Mouse (Mus musculus) adrenal gland, postnatal 25 days (tissue): Measurements from ENCODE around the gene RPS10-NUDT3. TPM values are rescaled to one million over a fixed set of nuclear protein-coding genes. Genes with fewer than 3 reads are reported as not detected.
A peak's percentile ranks its signal among the peaks of the same experiment; 100 is the strongest.
"Not testable (repeated sequence)": the region's sequence is repeated elsewhere in the genome, so short reads cannot be mapped to it uniquely, and the experiment has no call there.

Experiments
- DNase-seq: peaks from one replicate; pipeline ENCODE4 v3.0.0; 2021; ENCODE audit warnings: mixed read lengths
- total RNA-seq: library from RNA; stranded (reverse); gene quantifications from 2 replicates; pipeline ENCODE4 v1.2.3, GENCODE M21; 2021

RPS10-NUDT3 gene
- total RNA-seq, 1 experiment from 2014 or later, result not detected

DNA sequence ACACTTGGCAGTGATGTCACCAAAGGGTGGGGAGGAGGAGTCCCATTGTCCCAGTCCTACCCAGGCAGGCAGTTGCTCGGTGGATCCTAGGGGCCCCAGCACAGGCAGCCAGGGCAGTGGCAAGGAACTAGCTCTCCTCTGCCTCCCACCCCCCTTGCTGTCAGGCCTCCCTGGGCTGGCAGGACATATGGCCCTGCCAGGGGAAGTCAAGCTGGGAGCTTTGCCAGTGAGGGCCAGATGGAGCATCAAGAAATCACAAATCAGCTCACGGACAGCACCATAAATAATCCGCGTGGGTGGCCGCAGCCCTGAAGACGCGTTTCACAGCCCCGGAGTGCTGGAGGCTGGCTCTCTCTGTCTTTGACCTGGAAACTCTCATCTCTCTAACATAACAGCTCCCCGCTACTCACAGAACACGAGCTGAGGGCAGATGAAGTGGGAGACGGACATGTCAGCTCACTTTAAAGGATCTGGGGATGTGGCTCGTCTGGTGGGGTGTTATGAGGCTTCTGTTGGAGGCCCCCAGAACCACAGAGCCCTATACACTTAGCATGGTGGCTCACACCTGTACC lies 7.6 kb upstream of the RPS10-NUDT3 start:
- DNase-seq, result peak; percentile 69

- DNase-seq, result not testable (repeated sequence)
Measured at GRCm38 (mm10) chr17:27639851-27640250, 4.8 kb upstream of the RPS10-NUDT3 start.

GRCm38 (mm10) chr17:27638921-27639332 lies 3.9 kb upstream of the RPS10-NUDT3 start:
- DNase-seq, result no peak

- no peak for DNase-seq
Measured at GRCm38 (mm10) chr17:27637333-27637732, 2.3 kb upstream of the RPS10-NUDT3 start.

DNA sequence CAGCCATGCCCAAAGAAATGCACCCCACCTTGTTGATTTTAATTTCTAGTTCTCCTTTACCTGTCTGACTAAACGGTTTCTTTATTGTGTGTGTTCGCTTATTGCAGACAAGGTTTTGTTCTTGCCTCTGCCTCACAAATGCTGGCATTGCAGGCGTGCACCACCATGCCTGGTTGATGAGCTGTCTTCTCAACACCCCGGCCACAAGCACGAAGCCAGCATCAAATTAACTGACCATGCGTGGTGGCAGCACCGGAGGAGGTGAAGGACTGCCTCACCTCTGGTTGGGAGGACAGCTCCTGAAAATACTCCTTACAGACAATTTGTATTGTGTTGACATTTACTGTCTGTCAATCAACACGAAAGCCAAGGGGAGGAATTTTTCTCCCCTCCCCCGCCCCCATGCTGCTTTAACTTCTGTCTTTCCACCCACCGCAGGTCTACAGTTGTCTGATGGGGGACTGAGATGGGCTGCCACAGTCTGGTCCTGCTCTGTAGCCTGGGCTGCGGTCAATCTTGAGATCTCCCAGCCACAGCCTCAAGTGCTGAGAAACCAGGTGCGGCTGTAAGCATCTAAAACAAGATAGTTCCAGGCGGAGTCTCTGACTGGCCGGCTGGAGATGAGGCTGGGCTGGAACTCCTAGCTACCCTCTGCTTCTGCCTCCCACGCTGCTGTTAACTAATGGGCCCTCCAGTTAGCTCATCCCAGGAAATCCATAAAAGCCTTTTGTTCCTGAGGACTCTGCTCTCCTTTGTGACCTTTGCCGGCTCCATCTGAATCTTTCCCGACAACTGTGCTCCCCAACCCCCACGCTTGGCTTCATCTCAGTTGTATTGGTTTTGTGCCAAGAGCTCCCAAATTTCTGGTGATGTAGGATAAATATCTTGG lies 1.4 kb upstream of the RPS10-NUDT3 start, which contains the start of gene Rps10:
Gene Rps10 (minus strand): TSS at position 538 of the 889 bp plus-strand sequence.
- DNase-seq, result no peak

DNA sequence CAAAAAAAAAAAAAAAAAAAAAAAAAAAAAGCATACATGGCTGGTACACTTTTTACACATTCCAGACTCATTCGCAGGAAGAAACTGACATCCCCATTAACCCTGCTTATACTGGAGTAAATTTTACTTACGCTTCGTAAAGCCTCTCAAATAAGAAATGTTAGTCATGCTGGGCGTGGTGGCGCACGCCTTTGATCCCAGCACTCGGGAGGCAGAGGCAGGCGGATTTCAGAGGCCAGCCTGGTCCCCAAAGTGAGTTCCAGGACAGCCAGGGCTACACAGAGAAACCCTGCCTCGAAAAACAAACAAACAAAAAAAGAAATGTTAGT lies 517 bp upstream of the RPS10-NUDT3 start:
- DNase-seq, result not testable (repeated sequence)

DNA sequence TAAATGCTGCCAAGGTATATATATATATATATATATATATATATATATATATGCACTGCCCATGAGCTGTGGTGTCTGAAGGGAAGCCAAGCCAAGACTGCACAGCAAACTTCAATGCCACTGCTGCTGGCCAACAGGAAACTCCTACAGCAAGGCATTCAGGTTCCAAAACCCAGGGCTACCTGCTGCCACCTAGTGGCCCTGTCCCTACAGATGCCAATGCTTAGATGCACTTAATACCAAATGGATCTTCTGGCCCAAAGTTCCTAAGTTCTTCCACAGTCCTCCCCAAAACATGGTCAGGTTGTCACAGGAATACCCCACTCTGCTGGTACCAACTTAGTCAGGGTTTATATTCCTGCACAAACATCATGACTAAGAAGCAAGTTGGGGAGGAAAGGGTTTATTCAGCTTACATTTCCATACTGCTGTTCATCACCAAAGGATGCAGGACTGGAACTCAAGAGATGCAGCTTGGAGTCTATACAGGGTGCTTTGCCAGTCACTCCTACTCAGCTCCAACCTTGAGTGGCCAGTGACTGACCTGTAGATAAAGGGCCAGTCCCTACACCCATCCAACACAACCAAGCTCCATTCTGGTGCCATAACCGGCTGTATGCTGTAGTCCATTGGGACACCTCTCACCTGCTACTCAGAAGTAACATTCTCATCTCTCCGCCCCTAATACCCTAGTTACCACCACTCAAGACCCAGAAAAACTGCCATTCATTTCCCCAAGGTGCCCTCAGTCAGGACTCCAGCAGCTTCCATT lies 5.6 kb downstream of the RPS10-NUDT3 start:
- DNase-seq, result peak; percentile 87

DNA sequence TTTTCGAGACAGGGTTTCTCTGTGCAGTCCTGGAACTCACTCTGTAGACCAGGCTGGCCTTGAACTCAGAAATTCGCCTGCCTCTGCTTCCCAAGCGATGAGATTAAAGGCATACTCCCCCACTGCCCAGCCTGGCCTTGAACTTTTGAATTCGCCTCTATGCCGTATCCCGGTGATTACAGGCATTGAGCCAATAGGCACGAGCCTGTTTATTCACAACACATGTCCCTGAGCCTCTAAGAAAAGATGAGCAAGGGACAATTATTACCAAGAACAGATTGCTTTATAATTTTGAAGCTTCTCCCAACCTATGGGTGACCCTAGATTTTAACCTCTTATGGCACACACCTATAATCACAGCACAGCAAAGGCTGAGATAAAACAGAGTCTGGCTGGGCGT lies 6.6 kb downstream of the RPS10-NUDT3 start:
- DNase-seq, result no peak

DNA sequence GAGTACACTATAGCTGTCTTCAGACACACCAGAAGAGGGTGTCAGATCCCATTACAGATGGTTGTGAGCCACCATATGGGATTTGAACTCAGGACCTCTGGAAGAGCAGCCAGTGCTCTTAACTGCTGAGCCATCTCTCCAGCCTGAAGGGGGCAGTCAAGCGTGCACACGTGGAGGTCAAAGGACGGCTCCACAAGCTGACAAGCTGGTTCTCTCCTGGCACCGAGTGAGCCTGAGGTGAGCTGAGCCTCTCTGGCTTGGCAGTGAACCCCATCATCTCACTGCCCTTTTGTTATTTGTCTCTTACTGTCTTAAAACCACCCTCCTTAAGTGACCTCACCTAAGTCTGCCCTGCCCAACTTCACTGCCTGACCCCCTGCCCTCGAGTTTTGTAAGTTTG lies 7.6 kb downstream of the RPS10-NUDT3 start:
- DNase-seq, result no peak

- no peak for DNase-seq
Measured at GRCm38 (mm10) chr17:27626681-27627080, 8.3 kb downstream of the RPS10-NUDT3 start.

- no peak for DNase-seq
Measured at GRCm38 (mm10) chr17:27625455-27626251, 9.4 kb downstream of the RPS10-NUDT3 start.

GRCm38 (mm10) chr17:27623360-27624326 lies 11.4 kb downstream of the RPS10-NUDT3 start, which contains the start of gene Nudt3:
TSS of gene Nudt3 (minus strand) at chr17:27623495.
- peak; percentile 90 for DNase-seq

GRCm38 (mm10) chr17:27622611-27623359 lies 12.2 kb downstream of the RPS10-NUDT3 start:
- peak; percentile 59 for DNase-seq

GRCm38 (mm10) chr17:27621705-27622531 lies 13.1 kb downstream of the RPS10-NUDT3 start:
- DNase-seq, result no peak

DNA sequence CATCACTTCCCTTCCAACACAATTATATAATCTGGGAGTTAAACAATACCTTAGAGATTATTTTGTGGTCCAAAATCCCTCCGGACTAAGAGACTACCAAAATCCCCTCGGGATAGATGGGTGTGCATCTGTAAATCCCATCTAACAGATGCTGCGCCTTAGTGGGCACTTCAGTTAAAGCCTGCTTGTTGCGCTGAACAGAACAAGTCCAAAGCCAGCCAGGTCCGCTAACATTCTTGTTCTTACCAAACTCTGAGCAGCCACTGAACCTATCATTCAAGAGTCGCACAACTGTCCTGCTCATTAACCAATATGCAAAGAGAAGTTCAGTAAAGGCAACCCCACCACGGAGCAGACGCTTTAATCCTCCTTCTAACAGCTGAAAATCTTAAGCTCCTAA lies 13.9 kb downstream of the RPS10-NUDT3 start:
- no peak for DNase-seq

- no peak for DNase-seq
Measured at GRCm38 (mm10) chr17:27615388-27615787, 19.6 kb downstream of the RPS10-NUDT3 start.

GRCm38 (mm10) chr17:27613016-27613415 lies 22.0 kb downstream of the RPS10-NUDT3 start:
- no peak for DNase-seq

GRCm38 (mm10) chr17:27611994-27612393 lies 23.0 kb downstream of the RPS10-NUDT3 start:
- DNase-seq, result no peak

GRCm38 (mm10) chr17:27611519-27611884 lies 23.5 kb downstream of the RPS10-NUDT3 start:
- DNase-seq, result no peak
